Mouse (Mus musculus) cortical plate, adult 2 months (tissue): ENCODE results near the gene Gpatch2.

Experiments
- CTCF ChIP-seq: fragments of 200-500 bp; IDR thresholded peaks from 2 replicates; pipeline ENCODE4 v1.5.1; 2011; ENCODE audit warnings: mild to moderate bottlenecking, control low read depth, low read length; ENCODE audit not compliant: insufficient read depth; ENCODE audit errors: extremely low read depth
- POLR2A ChIP-seq: fragments of 200-500 bp; IDR thresholded peaks from 2 replicates; pipeline ENCODE4 v1.6.1; 2011; ENCODE audit warnings: mild to moderate bottlenecking, low read length, control low read depth; ENCODE audit not compliant: insufficient read depth; ENCODE audit errors: extremely low read depth

GRCm38 (mm10) chr1:187205506-187205905 lies 9.8 kb upstream of the Gpatch2 start:
- TF ChIP-seq CTCF (no peak), POLR2A (no peak)
